Mouse (Mus musculus): ENCODE measurements around the gene Arhgef16. TPM values are rescaled to one million over a fixed set of nuclear protein-coding genes. Genes with fewer than 3 reads are reported as not detected.

Arhgef16 gene
- polyA plus RNA-seq, 1 experiment from 2014 or later = 4.8 TPM

GRCm38 (mm10) chr4:154310576-154311262 lies 9.2 kb upstream of the Arhgef16 start:
- Histone ChIP-seq H3K4me3 (ENCODE audit: low read depth, low read length) (no peak overlapping the region), H3K27ac (replicated peaks; ENCODE audit: low read depth, low read length) (no peak overlapping the region), H3K27me3 (ENCODE audit: control insufficient read depth, insufficient read depth, low read length) (no peaks in the 10 kb centered on the region), H3K4me2 (ENCODE audit: low read depth, low read length) (no peak overlapping the region), H3K36me3 (replicated peaks; ENCODE audit: control insufficient read depth, insufficient read depth, low read depth, low read length) (no peaks in the 10 kb centered on the region), H3K4me1 (ENCODE audit: control insufficient read depth, insufficient read depth, low read length) (no peaks in the 10 kb centered on the region), H3K9me3 (replicated peaks; ENCODE audit: control insufficient read depth, low read length) (no peaks in the 10 kb centered on the region), H3K9ac (replicated peaks; ENCODE audit: low read length) (no peak overlapping the region)
- 76% methylated on average over 9 of the region's 9 CpGs for WGBS
- ATAC-seq (replicated peaks; ENCODE audit: insufficient number of reproducible peaks, low FRiP score, low TSS enrichment, low read depth) = no peak
- DNase-seq (ENCODE audit: low spot score) = no peak

GRCm38 (mm10) chr4:154309131-154309530 lies 7.7 kb upstream of the Arhgef16 start:
- H3K27me3 ChIP-seq (ENCODE audit: control insufficient read depth, insufficient read depth, low read length) = no peaks in the 10 kb centered on the region
- H3K4me3 ChIP-seq (ENCODE audit: low read depth, low read length) = no peak overlapping the region
- DNase-seq (ENCODE audit: low spot score) (no peak), ATAC-seq (replicated peaks; ENCODE audit: insufficient number of reproducible peaks, low FRiP score, low TSS enrichment, low read depth) (no peak)
- no peak overlapping the region for H3K27ac ChIP-seq (replicated peaks; ENCODE audit: low read depth, low read length)
- 84% methylated on average over 2 of the region's 2 CpGs for WGBS
- no peak overlapping the region for H3K4me2 ChIP-seq (ENCODE audit: low read depth, low read length)
- H3K9ac ChIP-seq (replicated peaks; ENCODE audit: low read length) = no peak overlapping the region
- H3K4me1 ChIP-seq (ENCODE audit: control insufficient read depth, insufficient read depth, low read length) = no peaks in the 10 kb centered on the region
- H3K9me3 ChIP-seq (replicated peaks; ENCODE audit: control insufficient read depth, low read length) = no peaks in the 10 kb centered on the region
- no peaks in the 10 kb centered on the region for H3K36me3 ChIP-seq (replicated peaks; ENCODE audit: control insufficient read depth, insufficient read depth, low read depth, low read length)

- Histone ChIP-seq H3K27me3 (ENCODE audit: control insufficient read depth, insufficient read depth, low read length) (peaks cover 12% of the 10 kb centered on the region), H3K9me3 (replicated peaks; ENCODE audit: control insufficient read depth, low read length) (no peaks in the 10 kb centered on the region), H3K4me3 (ENCODE audit: low read depth, low read length) (peak overlapping the region; percentile 52), H3K9ac (replicated peaks; ENCODE audit: low read length) (peak overlapping the region; percentile 53), H3K27ac (replicated peaks; ENCODE audit: low read depth, low read length) (no peak overlapping the region), H3K4me2 (ENCODE audit: low read depth, low read length) (peak overlapping the region; percentile 96), H3K36me3 (replicated peaks; ENCODE audit: control insufficient read depth, insufficient read depth, low read depth, low read length) (no peaks in the 10 kb centered on the region), H3K4me1 (ENCODE audit: control insufficient read depth, insufficient read depth, low read length) (peaks cover 4% of the 10 kb centered on the region; the same call in 1 of the 2 replicates)
- DNase-seq (ENCODE audit: low spot score) (peak; percentile 64), ATAC-seq (replicated peaks; ENCODE audit: insufficient number of reproducible peaks, low FRiP score, low TSS enrichment, low read depth) (peak; percentile 24; the same call in 1 of the 2 replicates)
- under 1% methylated on average over 48 of the region's 66 CpGs for WGBS
Measured at GRCm38 (mm10) chr4:154299541-154300271, 1.8 kb downstream of the Arhgef16 start.

- Histone ChIP-seq H3K27ac (replicated peaks; ENCODE audit: low read depth, low read length) (no peak overlapping the region), H3K4me1 (ENCODE audit: control insufficient read depth, insufficient read depth, low read length) (peaks cover 8% of the 10 kb centered on the region; the same call in 1 of the 2 replicates), H3K9me3 (replicated peaks; ENCODE audit: control insufficient read depth, low read length) (no peaks in the 10 kb centered on the region), H3K9ac (replicated peaks; ENCODE audit: low read length) (no peak overlapping the region), H3K36me3 (replicated peaks; ENCODE audit: control insufficient read depth, insufficient read depth, low read depth, low read length) (no peaks in the 10 kb centered on the region), H3K4me3 (ENCODE audit: low read depth, low read length) (no peak overlapping the region), H3K27me3 (ENCODE audit: control insufficient read depth, insufficient read depth, low read length) (peaks cover 12% of the 10 kb centered on the region), H3K4me2 (ENCODE audit: low read depth, low read length) (no peak overlapping the region)
- peak; percentile 35 for DNase-seq (ENCODE audit: low spot score)
- WGBS = 32% methylated on average over 9 of the region's 9 CpGs
- no peak for ATAC-seq (replicated peaks; ENCODE audit: insufficient number of reproducible peaks, low FRiP score, low TSS enrichment, low read depth)
Measured at GRCm38 (mm10) chr4:154297761-154298160, 3.7 kb downstream of the Arhgef16 start.

- no peak for DNase-seq (ENCODE audit: low spot score)
- H3K27me3 ChIP-seq (ENCODE audit: control insufficient read depth, insufficient read depth, low read length) = no peaks in the 10 kb centered on the region; the same call in 1 of the 2 replicates
- no peak overlapping the region for H3K4me2 ChIP-seq (ENCODE audit: low read depth, low read length)
- peaks cover 6% of the 10 kb centered on the region; the same call in 1 of the 2 replicates for H3K4me1 ChIP-seq (ENCODE audit: control insufficient read depth, insufficient read depth, low read length)
- no peak overlapping the region for H3K9ac ChIP-seq (replicated peaks; ENCODE audit: low read length)
- ATAC-seq (replicated peaks; ENCODE audit: insufficient number of reproducible peaks, low FRiP score, low TSS enrichment, low read depth) = no peak
- H3K27ac ChIP-seq (replicated peaks; ENCODE audit: low read depth, low read length) = no peak overlapping the region
- H3K36me3 ChIP-seq (replicated peaks; ENCODE audit: control insufficient read depth, insufficient read depth, low read depth, low read length) = no peaks in the 10 kb centered on the region
- WGBS = 31% methylated on average over 8 of the region's 8 CpGs
- no peaks in the 10 kb centered on the region for H3K9me3 ChIP-seq (replicated peaks; ENCODE audit: control insufficient read depth, low read length)
- H3K4me3 ChIP-seq (ENCODE audit: low read depth, low read length) = no peak overlapping the region
Measured at GRCm38 (mm10) chr4:154294262-154294731, 7.2 kb downstream of the Arhgef16 start.

- H3K27me3 ChIP-seq (ENCODE audit: control insufficient read depth, insufficient read depth, low read length) = no peaks in the 10 kb centered on the region
- H3K4me1 ChIP-seq (ENCODE audit: control insufficient read depth, insufficient read depth, low read length) = peaks cover 6% of the 10 kb centered on the region; the same call in 1 of the 2 replicates
- H3K27ac ChIP-seq (replicated peaks; ENCODE audit: low read depth, low read length) = no peak overlapping the region
- 49% methylated on average over 4 of the region's 4 CpGs for WGBS
- no peak overlapping the region for H3K4me2 ChIP-seq (ENCODE audit: low read depth, low read length)
- no peak for ATAC-seq (replicated peaks; ENCODE audit: insufficient number of reproducible peaks, low FRiP score, low TSS enrichment, low read depth)
- H3K4me3 ChIP-seq (ENCODE audit: low read depth, low read length) = no peak overlapping the region
- H3K9me3 ChIP-seq (replicated peaks; ENCODE audit: control insufficient read depth, low read length) = no peaks in the 10 kb centered on the region
- no peak overlapping the region for H3K9ac ChIP-seq (replicated peaks; ENCODE audit: low read length)
- H3K36me3 ChIP-seq (replicated peaks; ENCODE audit: control insufficient read depth, insufficient read depth, low read depth, low read length) = no peaks in the 10 kb centered on the region
- DNase-seq (ENCODE audit: low spot score) = peak; percentile 12
Measured at GRCm38 (mm10) chr4:154293735-154294201, 7.7 kb downstream of the Arhgef16 start.

GRCm38 (mm10) chr4:154283671-154284070 lies 17.8 kb downstream of the Arhgef16 start:
- H3K27me3 ChIP-seq (ENCODE audit: control insufficient read depth, insufficient read depth, low read length) = no peaks in the 10 kb centered on the region; the same call in 1 of the 2 replicates
- no peak overlapping the region for H3K9ac ChIP-seq (replicated peaks; ENCODE audit: low read length)
- H3K4me3 ChIP-seq (ENCODE audit: low read depth, low read length) = no peak overlapping the region
- H3K4me2 ChIP-seq (ENCODE audit: low read depth, low read length) = no peak overlapping the region
- H3K9me3 ChIP-seq (replicated peaks; ENCODE audit: control insufficient read depth, low read length) = no peaks in the 10 kb centered on the region
- no peak overlapping the region for H3K27ac ChIP-seq (replicated peaks; ENCODE audit: low read depth, low read length)
- DNase-seq (ENCODE audit: low spot score) (no peak), ATAC-seq (replicated peaks; ENCODE audit: insufficient number of reproducible peaks, low FRiP score, low TSS enrichment, low read depth) (no peak)
- H3K4me1 ChIP-seq (ENCODE audit: control insufficient read depth, insufficient read depth, low read length) = no peaks in the 10 kb centered on the region; the same call in 1 of the 2 replicates
- H3K36me3 ChIP-seq (replicated peaks; ENCODE audit: control insufficient read depth, insufficient read depth, low read depth, low read length) = no peaks in the 10 kb centered on the region
- WGBS = 61% methylated on average over 7 of the region's 7 CpGs

GRCm38 (mm10) chr4:154279481-154279880 lies 22.0 kb downstream of the Arhgef16 start:
- H3K27me3 ChIP-seq (ENCODE audit: control insufficient read depth, insufficient read depth, low read length) = no peaks in the 10 kb centered on the region
- peaks cover 2% of the 10 kb centered on the region; the same call in 1 of the 2 replicates for H3K36me3 ChIP-seq (replicated peaks; ENCODE audit: control insufficient read depth, insufficient read depth, low read depth, low read length)
- H3K4me3 ChIP-seq (ENCODE audit: low read depth, low read length) = no peak overlapping the region
- ATAC-seq (replicated peaks; ENCODE audit: insufficient number of reproducible peaks, low FRiP score, low TSS enrichment, low read depth) = no peak
- H3K27ac ChIP-seq (replicated peaks; ENCODE audit: low read depth, low read length) = no peak overlapping the region
- 89% methylated on average over 9 of the region's 9 CpGs for WGBS
- H3K4me1 ChIP-seq (ENCODE audit: control insufficient read depth, insufficient read depth, low read length) = no peaks in the 10 kb centered on the region
- H3K4me2 ChIP-seq (ENCODE audit: low read depth, low read length) = no peak overlapping the region
- H3K9ac ChIP-seq (replicated peaks; ENCODE audit: low read length) = no peak overlapping the region
- no peaks in the 10 kb centered on the region for H3K9me3 ChIP-seq (replicated peaks; ENCODE audit: control insufficient read depth, low read length)
- DNase-seq (ENCODE audit: low spot score) = no peak

Measured in embryonic facial prominence, embryonic 11.5 days (tissue).